In the genomic region with DNA sequence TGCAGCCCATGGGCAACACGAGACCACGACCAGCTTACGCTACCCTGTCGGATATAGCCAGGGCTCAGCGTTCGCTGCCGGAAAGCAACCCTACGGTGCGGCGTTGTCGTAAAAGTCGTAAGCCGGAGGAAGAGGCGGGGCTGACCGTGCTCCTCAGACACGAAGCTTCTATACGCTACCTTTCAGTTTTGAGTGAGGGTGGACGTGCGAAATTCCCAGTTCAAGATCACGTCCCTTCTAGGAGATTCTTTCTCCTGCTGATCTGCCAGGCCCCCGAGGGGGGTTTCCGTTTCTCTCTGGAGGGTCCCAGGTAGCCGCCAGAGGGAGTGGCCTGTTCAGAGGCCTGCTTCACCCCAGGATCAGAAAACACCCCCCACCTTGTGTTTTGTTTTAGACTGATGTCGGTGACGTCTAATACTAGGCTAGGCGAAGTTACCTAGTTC, we compare ENCODE assay signal across 8 mouse cellular contexts. TPM values are rescaled to one million over a fixed set of nuclear protein-coding genes. Genes with fewer than 3 reads are reported as not detected.
DNase-seq lines count a peak whose midpoint lies in the region; ATAC-seq lines count a peak whose summit lies in the region.

Gene Hax1, minus strand, starts transcription at position 169 of the 443 bp plus-strand sequence.

- H3K36me3 ChIP-seq in hindbrain, embryonic 12.5 days = peaks cover 43% of the 10 kb centered on the region

- no peaks in the 10 kb centered on the region for H3K27me3 ChIP-seq in hindbrain, embryonic 12.5 days

- under 1% methylated on average over 26 of the region's 26 CpGs for WGBS in hindbrain, embryonic 12.5 days

- peak within 1 kb of the TSS; percentile 90 for H3K4me2 ChIP-seq in hindbrain, embryonic 12.5 days (replicated peaks)

- H3K4me1 ChIP-seq in hindbrain, embryonic 12.5 days = peaks cover 9% of the 10 kb centered on the region

- peak within 1 kb of the TSS; percentile 75 for H3K4me3 ChIP-seq in hindbrain, embryonic 12.5 days

- H3K9ac ChIP-seq in hindbrain, embryonic 12.5 days = peak within 1 kb of the TSS; percentile 80

- DNase-seq in NIH3T3 (ENCODE audit: low read depth) = peak; percentile 96
- DNase-seq in cerebellum, postnatal 10 days = peak; percentile 97
- peak; percentile 89 to 92 for DNase-seq in frontal cortex, postnatal 10 days (ENCODE audit: low spot score in 2 of 2)
- peak; percentile 95 to 96 for DNase-seq in layer of hippocampus, postnatal 14 days (ENCODE audit: low spot score in 2 of 2)
- DNase-seq in lung, postnatal 14 days = peak; percentile 94
- DNase-seq in retina, adult 2 months (ENCODE audit: low read depth, low spot score) = peak; percentile 88
- peak; percentile 92 to 93 for DNase-seq in thymus, postnatal 36 days

- H3K9me3 ChIP-seq in hindbrain, embryonic 12.5 days (replicated peaks) = no peaks in the 10 kb centered on the region

- H3K27ac ChIP-seq in hindbrain, embryonic 12.5 days = peak within 1 kb of the TSS; percentile 91

- ATAC-seq in hindbrain, embryonic 12.5 days (ENCODE audit: low FRiP score) = peak; percentile 92

RNA-seq across cellular contexts. Expression of gene Hax1, which starts in this region (rescaled TPM):
- 137 and 141 TPM in 2 replicates for polyA plus RNA-seq in hindbrain, embryonic 12.5 days (2016; fragmentation: Nextera tagmentation; extraction: Ambion mirVana)
- 10 to 100 TPM; 67.8 to 71.8 TPM for total RNA-seq in layer of hippocampus, postnatal 14 days (2021)

Comparison
In these comparisons a context has a peak if more than half of its experiments do, and no peak if none do; other contexts are left out.
1. Peak in every context shown above with its lines: DNase-seq, ATAC-seq, H3K4me3 ChIP-seq and H3K27ac ChIP-seq.